Mouse (Mus musculus) CD8-positive naive resting alpha-beta T cell, adult 2 months (primary cell): Measurements from ENCODE around the gene Plekhg3.
A peak's percentile ranks its signal among the peaks of the same experiment; 100 is the strongest.

Experiments
- DNase-seq, 2 experiments: peaks; one replicate each; pipeline ENCODE4 v3.0.0; 2022; ENCODE audit warnings: low read depth in 2 of 2, low spot score in 2 of 2

The Plekhg3 gene

DNA sequence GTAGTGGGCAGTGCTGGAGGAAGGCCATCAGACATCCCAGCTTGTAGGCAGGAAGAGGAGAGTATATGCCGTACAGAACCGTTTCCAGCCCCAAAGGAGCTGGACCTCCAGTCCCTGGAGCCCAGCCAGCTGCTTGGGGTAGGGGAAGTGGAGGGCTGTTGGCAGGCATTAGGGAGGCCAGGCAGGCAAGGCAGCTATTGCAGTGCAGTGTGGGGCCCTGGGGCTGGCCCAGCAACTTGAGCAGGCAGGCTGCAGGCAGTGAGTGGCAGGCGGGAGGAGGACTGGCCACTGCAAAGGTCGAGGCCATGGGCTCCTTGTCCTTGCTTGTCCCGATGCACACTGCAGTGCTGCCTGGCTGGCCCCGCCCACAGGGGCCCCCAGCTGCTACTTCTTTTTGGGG, 52.1 kb downstream of the Plekhg3 start:
- DNase-seq, result no peak

DNA sequence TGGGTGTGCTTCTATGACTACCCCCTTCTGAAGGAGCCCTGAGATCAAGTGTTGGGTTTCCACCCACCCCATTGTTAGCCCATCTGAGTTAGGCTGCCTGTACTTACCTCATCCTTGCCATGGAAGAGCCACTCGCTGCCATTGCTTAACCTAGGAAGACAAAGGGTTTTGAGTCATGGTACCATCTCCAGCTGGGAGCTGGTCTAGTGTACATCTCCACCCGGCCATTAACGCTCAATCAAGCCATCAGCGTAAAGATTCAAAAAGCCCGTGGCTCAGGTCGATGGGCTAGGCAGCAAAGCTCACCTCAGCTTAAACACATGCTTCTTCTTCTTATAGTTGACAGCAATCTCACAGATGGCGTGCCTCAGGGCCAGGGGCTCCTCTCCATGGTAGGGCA, 52.8 kb downstream of the Plekhg3 start:
- no peak for DNase-seq

DNA sequence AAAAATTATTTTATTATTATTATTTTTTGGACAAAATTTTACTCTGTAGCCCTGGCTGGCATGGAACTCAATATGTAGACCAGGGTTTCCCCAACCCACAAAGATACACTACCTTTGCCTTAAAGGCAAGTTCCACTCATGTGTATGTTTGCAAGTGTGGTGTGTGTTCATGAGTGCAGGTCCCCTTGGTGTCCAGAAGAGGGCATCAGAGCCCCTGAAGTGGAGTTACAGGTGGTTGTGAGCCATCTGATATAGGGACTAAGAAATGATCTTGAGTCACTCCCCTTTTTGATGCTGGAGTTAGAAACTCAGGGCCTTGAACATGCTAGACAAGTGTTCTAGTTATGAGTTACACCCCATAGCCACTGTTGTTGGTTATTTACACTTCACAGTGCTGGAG, 54.3 kb downstream of the Plekhg3 start:
- DNase-seq, result no peak

DNA sequence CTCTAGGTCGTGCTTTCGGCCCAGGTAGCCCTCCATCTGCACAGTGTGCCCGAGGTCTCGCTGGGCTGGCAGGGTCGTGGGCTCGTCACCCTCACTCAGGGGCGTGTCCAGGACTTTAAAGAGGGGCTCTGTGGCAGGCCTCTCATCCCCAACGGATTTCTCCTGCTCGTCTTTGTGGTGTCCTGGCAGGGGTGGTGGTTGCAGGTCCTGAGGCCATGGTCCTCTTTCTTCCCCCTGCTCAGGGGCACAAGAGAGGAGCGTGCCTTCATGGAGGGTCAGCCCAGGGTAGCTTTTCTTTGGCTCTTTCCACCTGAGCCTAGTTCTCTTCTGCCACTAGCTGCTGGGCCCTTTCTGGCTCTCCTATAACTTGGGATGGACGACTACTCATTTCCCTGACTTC, 56.7 kb downstream of the Plekhg3 start:
- DNase-seq, result no peak

DNA sequence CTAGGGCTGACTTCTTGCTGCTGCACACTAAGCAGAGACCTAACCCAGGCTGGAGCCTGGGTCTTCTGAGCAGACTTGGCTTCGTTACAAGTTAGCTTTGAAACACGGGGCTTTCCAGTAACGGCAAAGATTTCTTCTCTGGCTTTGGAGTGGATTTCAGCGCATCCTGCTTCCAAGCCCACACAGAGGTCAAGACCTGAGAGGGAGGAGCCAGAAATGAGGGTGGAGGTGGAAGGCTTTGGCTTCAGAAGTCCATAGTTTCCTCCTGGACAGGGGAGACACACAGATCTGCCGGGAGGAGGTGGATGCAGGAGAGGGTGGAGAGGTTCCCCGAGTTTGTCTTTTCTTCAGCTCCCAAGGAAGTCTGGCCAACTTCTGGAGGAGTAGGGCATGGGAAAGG, 58.8 kb downstream of the Plekhg3 start:
- DNase-seq, result no peak

DNA sequence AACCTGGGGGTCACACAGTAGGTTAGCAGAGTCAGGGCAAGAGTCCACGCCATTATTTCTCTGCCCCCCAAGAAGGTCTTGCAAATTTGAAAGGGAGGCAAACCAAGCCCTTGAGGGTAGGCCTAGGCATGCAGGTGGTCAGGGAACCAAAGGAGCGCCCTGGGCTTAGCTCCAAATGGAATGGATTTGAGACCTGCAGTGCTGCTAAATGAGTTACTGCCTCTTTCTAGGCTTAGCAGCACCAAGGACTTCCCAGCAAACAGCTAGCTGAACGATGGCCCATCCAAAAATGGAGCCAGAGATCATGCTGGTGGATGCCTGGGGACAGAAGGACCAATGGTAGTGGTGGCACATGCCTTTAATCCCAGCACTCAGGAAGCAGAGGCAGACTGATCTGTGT, 60.3 kb downstream of the Plekhg3 start:
- DNase-seq, result no peak

DNA sequence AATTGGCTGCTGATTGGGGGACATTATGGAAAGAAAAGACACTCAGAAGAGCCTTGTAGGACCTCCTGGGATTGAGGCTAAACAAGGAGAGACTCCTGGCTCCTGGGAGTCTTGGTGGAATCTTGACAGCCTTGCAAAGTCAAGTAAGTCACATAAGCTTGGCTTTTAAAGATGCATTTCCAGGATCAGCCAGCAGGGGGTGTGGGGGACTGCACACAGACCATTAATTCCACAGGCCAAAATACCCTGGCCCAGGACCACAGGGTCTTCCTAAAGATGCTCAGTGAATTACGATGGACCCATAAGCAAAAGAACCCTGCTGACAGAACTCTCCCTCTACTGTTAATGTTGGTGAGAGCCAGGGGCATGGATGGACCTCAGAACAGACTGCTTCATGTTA, 61.5 kb downstream of the Plekhg3 start:
- DNase-seq, result peak; percentile 13 to 37

DNA sequence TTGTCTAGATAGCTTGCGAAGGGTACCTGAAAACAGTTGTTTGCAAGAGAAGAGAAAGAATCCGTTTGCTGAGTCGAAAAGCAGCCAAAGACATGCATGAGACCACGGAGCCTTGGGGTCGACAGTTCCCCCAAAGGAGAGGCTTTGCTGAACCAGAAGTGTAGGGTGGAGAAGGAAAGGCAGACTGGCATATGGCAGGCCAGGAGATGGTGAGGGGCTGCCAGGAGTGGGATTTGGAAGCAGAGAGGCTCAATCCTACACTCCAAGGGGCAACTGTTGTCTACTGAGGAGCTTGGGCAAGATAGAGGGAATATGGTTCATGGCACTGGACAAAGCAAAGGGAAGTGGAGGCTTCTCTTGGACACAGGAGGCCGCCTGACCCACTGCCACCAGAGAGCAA, 62.6 kb downstream of the Plekhg3 start:
- DNase-seq, result no peak

DNA sequence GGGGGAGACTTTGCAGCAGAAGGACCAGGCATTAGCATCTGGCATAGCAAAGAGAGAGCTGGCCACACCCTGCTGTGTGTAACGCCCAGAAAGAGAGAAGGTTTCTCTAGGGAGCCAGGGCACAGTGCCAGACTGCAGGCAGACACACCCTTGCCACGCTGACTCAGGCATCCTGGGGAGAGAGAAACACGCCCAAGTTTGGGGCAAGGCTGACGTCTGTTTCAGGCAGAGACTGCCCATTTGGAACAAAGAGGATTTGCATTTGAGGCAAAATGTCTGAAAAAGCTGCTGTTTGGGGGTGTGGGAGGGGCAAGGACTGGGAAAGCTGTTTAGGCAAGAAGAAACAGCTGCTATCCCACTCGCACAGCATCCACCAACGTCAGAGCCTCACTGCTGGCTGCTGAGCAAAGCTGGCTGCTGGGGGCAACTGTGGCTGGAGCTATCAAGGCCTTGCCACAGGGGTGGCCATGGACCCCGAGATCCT, 63.2 kb downstream of the Plekhg3 start:
- no peak for DNase-seq

DNA sequence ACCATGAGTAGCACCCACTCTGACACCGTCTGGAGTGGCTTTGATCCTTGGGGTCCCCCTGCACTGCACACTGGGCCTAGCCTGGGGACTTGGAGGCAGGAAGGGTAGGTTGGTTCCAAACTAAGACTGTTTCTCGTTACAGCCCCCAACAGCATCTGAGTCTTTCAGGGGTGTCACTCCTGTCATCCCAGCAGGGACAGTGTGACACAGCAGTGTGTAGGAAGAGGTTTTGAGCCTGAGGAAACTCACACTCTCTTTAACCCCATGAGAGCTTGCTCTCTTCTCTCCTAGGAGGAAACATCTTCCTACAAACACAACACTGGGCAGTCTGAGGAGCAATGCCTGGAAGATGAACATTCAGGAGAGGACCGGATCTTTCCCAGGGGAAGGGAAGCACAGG, 63.9 kb downstream of the Plekhg3 start:
- no peak for DNase-seq

DNA sequence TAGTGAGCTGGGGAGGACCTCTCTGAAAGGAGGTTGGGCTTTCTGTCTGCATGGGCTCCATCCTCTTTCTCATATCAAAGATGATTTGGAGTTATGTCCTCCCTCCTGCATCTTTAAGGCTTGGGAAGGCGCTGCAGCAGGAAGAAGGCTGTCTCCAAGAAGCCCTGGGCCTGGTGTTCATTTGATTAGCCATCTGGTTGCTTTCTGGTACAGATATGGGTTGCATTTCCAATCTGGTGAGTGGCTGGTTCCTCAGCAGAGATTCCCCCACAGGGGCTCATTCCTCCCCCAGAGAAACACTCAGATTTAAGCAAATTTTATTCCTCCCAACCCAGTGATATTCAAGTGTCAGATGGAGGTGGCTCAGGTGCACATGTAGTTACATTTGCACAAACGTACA, 65.1 kb downstream of the Plekhg3 start:
- no peak for DNase-seq

DNA sequence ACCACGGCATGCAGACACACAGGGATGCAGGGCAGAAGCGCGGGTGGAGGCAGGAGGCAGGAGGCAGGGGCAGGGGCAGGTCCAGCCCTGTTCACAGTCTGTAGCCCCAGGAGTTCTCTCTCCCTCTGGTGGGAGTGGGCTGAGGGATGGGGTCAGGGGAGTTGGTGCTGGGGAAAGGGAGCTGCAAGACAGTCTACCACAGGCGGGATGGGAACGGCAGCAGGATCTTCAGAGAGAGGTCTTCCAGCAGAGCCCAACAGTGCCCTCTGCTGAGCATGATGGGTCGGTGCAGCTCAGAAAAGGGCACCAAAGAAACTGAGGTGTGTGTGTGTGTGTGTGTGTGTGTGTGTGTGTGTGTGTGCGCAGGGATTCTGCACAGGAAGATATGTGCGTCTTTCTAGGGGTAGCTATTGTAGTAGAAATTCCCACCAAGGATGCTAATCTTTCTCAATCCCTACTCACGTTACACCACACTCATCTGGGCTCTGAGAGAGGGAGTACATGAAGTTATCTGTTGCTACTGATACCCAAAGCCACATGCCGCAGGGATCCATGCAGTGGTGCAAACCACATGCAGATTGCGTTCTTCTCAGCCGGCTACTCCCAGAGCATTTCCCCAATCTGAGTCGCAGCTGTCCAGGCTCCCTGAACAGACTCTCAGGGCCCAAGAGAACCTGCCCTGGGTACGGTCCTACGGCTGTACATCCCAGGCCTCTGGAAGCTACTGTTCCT, 65.8 kb downstream of the Plekhg3 start:
- peak; percentile 41 to 53 for DNase-seq

DNA sequence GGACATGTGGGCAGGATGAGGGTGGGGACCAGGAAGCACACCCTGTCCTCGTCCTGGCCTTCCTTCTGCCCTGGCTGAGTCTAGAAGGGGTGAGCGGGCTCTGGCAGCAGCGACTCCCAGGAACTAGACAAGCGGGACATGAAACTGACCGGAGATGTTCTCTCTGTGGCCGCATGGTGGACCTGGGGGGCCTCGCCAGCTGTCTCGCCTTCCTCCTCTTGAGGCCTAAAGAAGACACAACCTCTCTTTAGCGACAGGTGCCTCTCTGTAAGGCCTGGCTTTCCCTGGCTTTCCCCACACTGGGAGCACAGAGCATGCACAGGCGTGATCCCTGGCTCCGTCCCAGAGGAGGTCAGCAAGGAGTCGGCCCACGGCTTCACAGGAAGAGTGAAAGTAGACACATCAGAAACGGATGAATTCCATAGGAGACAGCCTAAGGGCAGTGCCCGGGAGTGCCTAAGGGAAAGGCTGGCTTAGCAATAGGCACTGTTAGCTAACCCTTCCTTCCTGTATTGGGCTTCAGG, 66.9 kb downstream of the Plekhg3 start:
- DNase-seq, result no peak

DNA sequence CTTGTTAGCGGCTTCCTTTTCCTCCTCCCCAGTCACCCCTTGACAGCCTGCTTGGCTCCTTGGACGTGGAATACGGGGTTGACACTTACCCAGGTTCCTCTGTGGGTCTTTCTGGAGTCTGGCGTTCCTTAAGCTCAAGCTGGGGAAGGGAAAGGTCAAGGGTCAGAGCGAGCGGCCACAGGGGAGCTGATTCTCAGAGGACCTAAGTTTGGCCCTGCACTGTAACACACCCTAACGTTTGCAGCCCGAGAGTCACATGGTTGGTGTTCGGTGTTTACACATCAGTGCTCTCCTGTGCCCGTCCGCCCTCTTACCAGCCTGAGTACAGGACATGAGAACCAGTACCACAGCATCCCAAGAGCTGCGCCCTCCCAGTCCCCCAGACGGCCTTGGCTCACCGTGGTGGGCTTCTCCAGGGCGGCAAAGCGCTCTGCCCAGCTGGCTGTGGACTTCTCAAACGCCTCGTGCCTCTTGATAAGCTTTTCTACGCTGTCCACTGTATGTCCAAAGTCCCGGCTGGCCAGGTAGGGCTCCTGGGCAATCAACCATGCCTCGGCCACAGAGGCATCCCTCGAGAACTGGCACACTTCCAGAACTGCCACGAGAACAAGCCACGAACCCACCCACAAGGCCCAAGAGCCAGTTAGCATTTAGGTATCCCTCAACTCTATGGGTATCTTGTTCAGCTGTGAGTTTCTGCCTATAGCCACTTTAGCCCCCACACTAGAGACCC, 67.7 kb downstream of the Plekhg3 start:
- no peak for DNase-seq

DNA sequence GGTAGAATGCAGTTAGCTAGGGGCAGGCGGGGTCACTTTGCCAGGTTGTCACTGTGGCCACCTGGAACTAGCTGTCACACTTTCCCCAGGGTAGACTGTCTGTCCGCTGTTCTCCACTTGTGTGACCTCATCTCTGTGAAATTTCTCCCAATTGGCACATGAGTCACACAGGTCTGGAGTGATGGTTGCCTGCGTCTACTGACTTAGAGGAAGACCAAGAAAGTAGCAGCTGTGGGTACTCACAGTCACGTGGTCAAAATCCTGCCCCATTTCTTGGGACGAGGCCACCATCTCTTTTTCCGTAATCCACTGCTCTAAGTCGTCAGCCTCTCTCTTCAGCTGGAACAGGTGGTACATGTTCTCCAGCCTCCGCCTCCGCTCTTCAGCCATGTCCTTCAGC, 73.1 kb downstream of the Plekhg3 start:
- DNase-seq, result no peak

DNA sequence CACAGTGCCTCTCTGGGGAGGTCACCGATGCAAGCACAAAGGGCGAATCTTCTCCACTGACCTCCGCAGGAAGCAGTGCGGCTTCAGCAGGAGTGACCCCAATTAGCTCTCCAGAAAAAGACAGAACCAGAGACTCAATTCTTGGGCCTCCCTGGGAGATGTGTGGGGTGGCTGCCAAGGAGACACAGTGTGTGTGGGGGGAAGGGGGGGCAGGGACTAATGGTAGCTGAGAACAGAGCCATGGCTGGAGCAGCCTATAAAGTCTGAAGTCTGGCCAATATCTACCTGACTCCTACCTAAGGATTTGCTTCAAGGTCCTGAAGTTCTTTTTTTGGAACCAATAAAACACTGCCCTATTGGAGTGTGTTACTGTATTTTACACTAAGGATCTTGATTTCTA, 73.9 kb downstream of the Plekhg3 start:
- DNase-seq, result no peak

DNA sequence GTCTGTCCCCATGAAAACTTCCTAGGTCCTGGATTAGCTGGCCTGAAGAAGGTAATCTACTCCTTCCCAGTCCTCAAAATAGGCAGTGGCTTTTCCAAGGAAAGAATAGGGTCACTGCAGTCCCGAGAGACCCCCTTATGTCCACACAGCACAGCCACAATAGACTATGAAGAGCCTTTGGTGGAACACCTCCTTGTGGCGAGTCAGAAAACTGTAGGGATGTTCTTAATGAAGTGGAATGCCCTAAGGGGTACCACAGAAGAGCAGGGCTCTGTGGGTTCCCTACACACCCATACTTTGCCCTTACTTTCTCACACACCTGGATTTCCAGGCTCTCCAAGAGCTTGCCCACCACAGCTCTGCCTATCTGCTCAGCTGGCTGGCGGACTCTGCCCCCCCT, 75.1 kb downstream of the Plekhg3 start:
- DNase-seq, result no peak

DNA sequence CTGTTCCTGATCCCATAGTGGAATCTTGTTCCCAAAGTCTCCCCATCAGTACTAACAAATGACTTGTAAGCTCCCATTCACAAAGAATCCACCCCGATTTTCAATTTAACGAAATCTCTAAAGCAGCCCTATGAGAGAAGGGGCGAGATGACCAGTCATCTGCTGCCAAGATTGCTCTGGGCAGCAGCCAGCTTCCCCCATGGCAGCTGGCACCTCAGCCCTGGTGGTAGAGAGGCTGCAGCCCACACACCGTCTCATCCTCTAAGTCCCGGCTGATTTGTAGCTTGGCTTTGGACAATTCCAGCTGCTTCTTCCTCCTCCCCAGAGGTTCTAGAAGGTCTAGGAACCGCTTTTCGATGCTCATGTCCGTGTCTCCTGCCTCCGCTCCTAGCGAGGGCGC, 77.5 kb downstream of the Plekhg3 start:
- no peak for DNase-seq

DNA sequence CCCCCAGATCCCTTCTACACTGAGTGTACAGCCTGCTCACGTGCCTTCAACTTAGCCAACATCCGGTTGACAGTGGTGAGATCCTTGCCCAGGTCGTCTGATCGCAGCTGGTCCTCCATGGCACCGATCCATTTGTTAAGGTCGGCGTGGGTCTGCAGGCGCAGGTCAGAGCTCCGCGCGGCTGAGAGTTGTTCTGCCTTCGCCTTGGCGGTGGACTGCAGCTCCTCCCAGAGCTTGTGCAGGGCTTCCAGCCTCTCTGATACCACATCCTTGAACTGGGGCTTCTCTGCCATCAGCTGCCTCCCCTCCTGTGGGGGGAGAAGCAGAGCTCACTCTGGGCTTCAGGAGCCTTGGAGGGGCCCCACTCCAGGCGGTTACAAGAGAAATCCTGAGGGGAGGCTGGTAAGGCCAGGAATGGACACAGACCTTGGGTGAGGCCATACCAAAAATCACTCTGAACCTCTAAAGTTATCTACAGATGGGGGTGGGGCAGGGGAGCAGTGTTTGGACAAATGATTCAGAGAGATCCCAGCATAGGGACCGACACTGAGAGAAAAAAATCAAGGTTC, 78.4 kb downstream of the Plekhg3 start:
- DNase-seq, result no peak

DNA sequence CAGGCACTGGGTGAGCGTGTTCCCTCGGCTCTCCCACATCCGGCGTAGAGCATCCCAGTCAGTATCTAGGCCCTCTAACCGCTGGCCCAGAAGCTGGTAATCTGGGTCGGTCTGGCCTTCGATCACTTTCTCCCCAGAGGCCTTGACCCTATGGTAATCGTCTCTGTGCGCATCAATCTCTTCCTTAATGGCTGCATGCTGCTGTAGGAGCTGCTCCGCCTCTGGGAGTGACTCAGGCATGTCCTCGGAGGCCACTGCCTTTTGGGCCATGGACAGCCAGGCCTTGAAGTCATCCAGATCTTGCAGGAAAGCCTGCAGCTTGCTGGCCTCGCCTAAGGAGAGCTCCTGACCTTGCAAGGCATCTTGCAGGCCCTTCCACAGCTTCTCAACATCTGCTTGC, 81.9 kb downstream of the Plekhg3 start:
- no peak for DNase-seq

DNA sequence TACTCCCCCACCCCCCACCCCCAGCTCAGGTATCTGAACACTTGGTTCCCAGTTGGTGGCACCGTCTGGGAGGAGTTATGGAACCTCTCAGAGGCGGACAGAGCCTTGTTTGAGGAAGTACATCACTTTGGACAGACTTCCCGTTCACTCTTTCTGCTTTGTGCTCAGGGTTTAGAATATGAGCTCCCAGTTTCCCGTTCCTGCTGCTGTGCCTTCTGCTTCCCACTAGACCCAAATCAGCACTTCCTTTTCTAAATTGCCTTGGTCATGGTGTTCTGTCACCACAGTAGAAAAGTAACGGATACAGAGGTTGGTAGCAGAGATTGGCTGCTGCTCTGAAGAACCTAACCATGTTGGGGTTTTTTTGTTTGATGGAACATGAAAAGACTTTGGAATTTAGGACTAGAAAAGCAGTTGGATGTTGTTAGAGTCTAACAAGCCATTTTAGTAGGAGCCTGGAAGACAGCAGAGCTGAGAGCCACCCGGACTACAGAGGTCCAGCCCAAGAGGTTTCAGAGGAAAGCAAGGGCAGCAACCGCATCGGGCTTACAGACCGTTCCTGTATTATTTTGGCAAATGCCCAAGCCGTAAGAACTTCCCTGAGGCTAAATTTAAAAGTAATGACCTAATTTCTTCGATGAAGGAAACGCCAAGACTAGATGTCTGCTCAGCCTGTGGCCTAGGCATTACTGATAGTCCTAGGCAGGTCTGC, 84.3 kb downstream of the Plekhg3 start:
- DNase-seq, result no peak

DNA sequence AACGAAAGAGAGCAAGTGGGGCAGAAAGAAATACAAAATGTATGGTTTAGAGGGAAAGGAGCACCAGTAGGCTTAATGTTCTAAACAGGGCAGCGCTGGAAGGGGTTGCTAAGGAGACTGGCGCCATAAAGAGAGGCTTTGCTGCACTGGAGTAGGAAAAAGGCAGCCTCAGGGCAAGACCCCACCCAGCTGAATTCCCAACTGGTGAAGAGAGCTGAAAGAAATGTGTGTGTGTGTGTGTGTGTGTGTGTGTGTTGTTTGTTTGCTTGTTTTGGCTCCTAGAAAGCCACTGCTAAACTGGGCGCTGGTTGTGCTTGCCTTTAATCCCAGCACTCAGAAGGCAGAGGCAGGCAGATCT, 84.9 kb downstream of the Plekhg3 start:
- no peak for DNase-seq
